Mouse (Mus musculus) E14TG2a.4 (cell line): ENCODE results near the gene 2310022A10Rik.

Experiments
- CTCF ChIP-seq: conservative IDR thresholded peaks from 2 replicates; pipeline ENCODE4 v1.5.1; 2014; ENCODE audit warnings: low read length
- POU5F1 ChIP-seq: IDR thresholded peaks from 2 replicates; pipeline ENCODE4 v1.6.1; 2014; ENCODE audit warnings: low read length, borderline replicate concordance

DNA sequence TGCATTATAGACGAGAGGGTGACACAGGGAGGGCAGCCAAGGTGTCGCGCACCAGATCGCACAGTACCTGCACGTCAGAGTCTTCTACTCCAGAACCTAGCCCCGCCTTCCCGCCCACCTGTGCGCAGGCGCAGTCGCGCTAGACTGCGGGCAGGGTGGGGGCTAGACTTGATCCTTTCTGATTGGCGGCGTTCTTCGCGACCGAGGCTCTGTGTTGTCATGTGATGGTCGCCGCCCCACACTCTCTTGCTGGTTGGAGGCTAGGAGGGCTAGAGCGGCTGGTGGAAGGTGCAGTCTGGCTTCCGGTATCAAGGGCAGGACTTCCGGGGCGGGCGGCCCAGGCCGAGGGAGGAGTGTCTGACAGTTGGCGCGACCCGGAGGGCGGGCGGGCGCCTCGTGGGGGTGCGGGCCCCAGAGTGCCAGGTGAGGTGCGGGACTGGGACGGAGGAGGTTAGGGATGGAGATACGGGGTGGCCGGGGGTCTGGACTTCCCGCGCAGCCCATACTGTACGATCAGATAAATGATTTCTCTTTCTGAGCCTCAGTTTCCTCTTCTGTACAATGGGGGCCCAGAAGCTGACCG, at the start of gene 2310022A10Rik, which contains the start of gene Pld3:
- TF ChIP-seq CTCF (no peak), POU5F1 (no peak)
